Mouse (Mus musculus): ENCODE results near the gene Pcid2. TPM values are rescaled to one million over a fixed set of nuclear protein-coding genes. Genes with fewer than 3 reads are reported as not detected.

Pcid2 gene
- total and polyA plus RNA-seq, 3 experiments = 50.1 to 90.6 (median 68.1) TPM

- Histone ChIP-seq H3K36me3 (ENCODE audit: control insufficient read depth in 1 of 2, insufficient read depth in 2 of 2, low read length in 2 of 2) (peaks cover 0 to 5% of the 10 kb centered on the region in 2 experiments; a peak in 2 of 4 replicates), H3K4me3 (ENCODE audit: control insufficient read depth in 1 of 2, insufficient read depth in 1 of 2, low read depth in 2 of 2, low read length in 2 of 2) (no peak overlapping the region), H3K79me2 (ENCODE audit: control insufficient read depth, insufficient read depth, low read length, poor library complexity) (no peaks in the 10 kb centered on the region), H3K4me1 (ENCODE audit: control insufficient read depth in 1 of 2, insufficient read depth in 2 of 2, low read length in 2 of 2) (no peaks in the 10 kb centered on the region), H3K9ac (ENCODE audit: control insufficient read depth, low read depth, low read length, poor library complexity, severe bottlenecking) (no peak overlapping the region), H3K27me3 (ENCODE audit: control insufficient read depth in 1 of 2, insufficient read depth in 2 of 2, low read length in 2 of 2) (no peaks in the 10 kb centered on the region), H3K27ac (ENCODE audit: control insufficient read depth, low read depth, low read length) (no peak overlapping the region), H3K9me3 (replicated peaks; ENCODE audit: insufficient read depth, low read length) (no peaks in the 10 kb centered on the region)
- DNase-seq (ENCODE audit: low read depth, low spot score) = no peak
- TF ChIP-seq GABPA (IDR thresholded peaks at IDR 0.05; ENCODE audit: low read depth, low read length) = no peak
- TF ChIP-seq KAT2A (conservative IDR thresholded peaks at IDR 0.05; ENCODE audit: low read depth, low read length) = no peak
- no peak for TF ChIP-seq POLR2A (IDR thresholded peaks at IDR 0.05; ENCODE audit: control insufficient read depth in 1 of 2, insufficient read depth in 1 of 2, low read depth in 1 of 2, low read length in 2 of 2, poor library complexity in 1 of 2)
- TF ChIP-seq TAL1 (IDR thresholded peaks at IDR 0.05; ENCODE audit: low read length) = no peak
- TF ChIP-seq MXI1 (IDR thresholded peaks at IDR 0.05; ENCODE audit: low read depth, low read length) = no peak
- no peak for TF ChIP-seq BHLHE40 (IDR thresholded peaks at IDR 0.05; ENCODE audit: borderline replicate concordance, low read depth, low read length)
- TF ChIP-seq MYB (IDR thresholded peaks at IDR 0.05; ENCODE audit: low read depth, low read length) = no peak
- no peak for TF ChIP-seq RAD21 (IDR thresholded peaks at IDR 0.05; ENCODE audit: low read depth, low read length)
- no peak for TF ChIP-seq JUND (IDR thresholded peaks at IDR 0.05; ENCODE audit: low read depth, low read length)
- no peak for TF ChIP-seq POLR2AphosphoS2 (IDR thresholded peaks at IDR 0.05; ENCODE audit: low read length)
- no peak for TF ChIP-seq MAX (IDR thresholded peaks at IDR 0.05; ENCODE audit: low read length)
- TF ChIP-seq NELFE (IDR thresholded peaks at IDR 0.05; ENCODE audit: low read depth, low read length) = no peak
- TF ChIP-seq SMC3 (IDR thresholded peaks at IDR 0.05; ENCODE audit: low read depth, low read length) = no peak
- no peak for TF ChIP-seq TBP (IDR thresholded peaks at IDR 0.05; ENCODE audit: low read depth, low read length)
- no peak for TF ChIP-seq USF1 (IDR thresholded peaks at IDR 0.05; ENCODE audit: low read depth, low read length)
Observed at GRCm38 (mm10) chr8:13073255-13073654, 32.0 kb downstream of the Pcid2 start.

GRCm38 (mm10) chr8:13063112-13063511 is 42.1 kb downstream of the Pcid2 start:
- no peak for DNase-seq (ENCODE audit: low read depth, low spot score)
- Histone ChIP-seq H3K27me3 (ENCODE audit: control insufficient read depth in 1 of 2, insufficient read depth in 2 of 2, low read length in 2 of 2) (peaks cover 0 to 2% of the 10 kb centered on the region in 2 experiments; a peak in 1 of 4 replicates), H3K9me3 (replicated peaks; ENCODE audit: insufficient read depth, low read length) (no peaks in the 10 kb centered on the region), H3K27ac (ENCODE audit: control insufficient read depth, low read depth, low read length) (no peak overlapping the region), H3K4me3 (ENCODE audit: control insufficient read depth in 1 of 2, insufficient read depth in 1 of 2, low read depth in 2 of 2, low read length in 2 of 2) (no peak overlapping the region), H3K4me1 (ENCODE audit: control insufficient read depth in 1 of 2, insufficient read depth in 2 of 2, low read length in 2 of 2) (no peaks in the 10 kb centered on the region), H3K79me2 (ENCODE audit: control insufficient read depth, insufficient read depth, low read length, poor library complexity) (no peaks in the 10 kb centered on the region), H3K36me3 (ENCODE audit: control insufficient read depth in 1 of 2, insufficient read depth in 2 of 2, low read length in 2 of 2) (no peaks in the 10 kb centered on the region), H3K9ac (ENCODE audit: control insufficient read depth, low read depth, low read length, poor library complexity, severe bottlenecking) (no peak overlapping the region)
- no peak for TF ChIP-seq CHD1 (IDR thresholded peaks at IDR 0.05; ENCODE audit: low read depth, low read length)
- TF ChIP-seq ZNF384 (IDR thresholded peaks at IDR 0.05; ENCODE audit: low read depth, low read length) = no peak
- no peak for TF ChIP-seq UBTF (IDR thresholded peaks at IDR 0.05; ENCODE audit: borderline replicate concordance, insufficient read depth, low read depth, low read length)
- no peak for TF ChIP-seq TBP (IDR thresholded peaks at IDR 0.05; ENCODE audit: low read depth, low read length)
- TF ChIP-seq USF1 (IDR thresholded peaks at IDR 0.05; ENCODE audit: low read depth, low read length) = no peak
